ENCODE assay signal across 9 mouse cellular contexts in the genomic region with DNA sequence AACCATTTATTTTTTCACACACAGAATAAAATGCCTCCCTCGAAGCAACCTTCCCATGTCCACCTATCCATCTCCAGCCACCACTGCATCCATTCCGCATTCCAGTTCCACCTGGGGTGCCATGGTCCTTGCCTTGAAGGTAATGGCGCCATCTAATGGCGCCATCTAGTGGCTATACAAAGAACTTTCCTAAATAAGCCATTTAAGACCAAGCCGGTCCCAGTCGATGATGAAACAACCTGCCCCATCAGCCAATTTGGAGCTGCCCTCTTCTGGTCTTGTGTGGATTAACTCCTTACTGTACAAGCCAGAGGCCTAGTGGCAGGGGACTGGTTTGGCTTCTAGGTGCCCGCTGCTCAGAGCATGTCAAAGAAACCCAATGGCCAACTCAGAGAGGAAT. TPM values are rescaled to one million over a fixed set of nuclear protein-coding genes. Genes with fewer than 3 reads are reported as not detected.
A peak's percentile ranks its signal among the peaks of the same experiment; 100 is the strongest.
DNase-seq lines count a peak whose midpoint lies in the region; ATAC-seq and TF ChIP-seq lines count a peak whose summit lies in the region.
"Had no signal": no experiment of that assay in that cellular context is flagged by ENCODE, and none has a peak within 500 bp of the region (broad histone marks: within the 10 kb centered on the region; RNA-seq: fewer than 3 reads in every experiment).

No protein-coding gene starts in this region.

- intact Hi-C loops in left cerebral cortex, postnatal 4 days (cut with DNase I) = no loop called here
- intact Hi-C loops in gastrocnemius, postnatal 14 days (cut with DNase I; ENCODE audit: low total_unique reads) = no loop called here

- peak; percentile 12 for DNase-seq in left cerebral cortex, postnatal 4 days
- DNase-seq in left cerebral cortex, adult 18-20 months (ENCODE audit: low spot score in 2 of 2) = no peak
- peak; percentile 85 for DNase-seq in R1 (ENCODE audit: low read depth, low spot score)
- peak; percentile 11 for DNase-seq in embryo, embryonic 11.5 days (ENCODE audit: low read depth, low spot score)
- DNase-seq in midbrain, postnatal 0 days (ENCODE audit: low spot score) = peak; percentile 23
- DNase-seq in heart, adult 18-20 months = no peak
- DNase-seq in gastrocnemius, postnatal 14 days = no peak

- H3K9ac ChIP-seq in midbrain, postnatal 0 days (replicated peaks; ENCODE audit: low read length, poor library complexity, severe bottlenecking) = no peak overlapping the region

- no peak for ATAC-seq in midbrain, postnatal 0 days (ENCODE audit: low FRiP score)

- no peaks in the 10 kb centered on the region for H3K36me3 ChIP-seq in midbrain, postnatal 0 days (ENCODE audit: insufficient read depth, low read length)

- no peak overlapping the region for H3K4me3 ChIP-seq in midbrain, postnatal 0 days (ENCODE audit: low read depth, low read length)
- H3K4me3 ChIP-seq: erythroblast, embryonic 14.5 days had no signal

- no peaks in the 10 kb centered on the region for H3K4me1 ChIP-seq in midbrain, postnatal 0 days (ENCODE audit: insufficient read depth, low read length)

- H3K27ac ChIP-seq in midbrain, postnatal 0 days (ENCODE audit: low read depth, low read length) = no peak overlapping the region

- WGBS in midbrain, postnatal 0 days = 22% methylated on average over 7 of the region's 7 CpGs

- H3K9me3 ChIP-seq in midbrain, postnatal 0 days (ENCODE audit: low read length) = no peaks in the 10 kb centered on the region

- peak; percentile 53 for TF ChIP-seq CTCF in midbrain, postnatal 0 days (IDR thresholded peaks at IDR 0.05)

- H3K4me2 ChIP-seq in midbrain, postnatal 0 days (ENCODE audit: low read depth, low read length, poor library complexity, severe bottlenecking) = no peak overlapping the region

- no peaks in the 10 kb centered on the region for H3K27me3 ChIP-seq in midbrain, postnatal 0 days (ENCODE audit: insufficient read depth, low read length)

RNA-seq across cellular contexts. Expression of a gene that starts 28.7 kb away (rescaled TPM):
- total RNA-seq in left cerebral cortex, postnatal 4 days (2021) = 100 to 1,000 TPM in 1 of 2 experiments, 10 to 100 TPM in 1; 95.9 to 111 TPM
- 10 to 100 TPM; 44.3 to 51.6 TPM for total RNA-seq in left cerebral cortex, adult 18-20 months (2021)
- 84.4 and 88.7 TPM in 2 replicates for total RNA-seq in midbrain, postnatal 0 days (2014; rRNA removed)
- polyA plus RNA-seq in midbrain, postnatal 0 days (2015; fragmentation: Nextera tagmentation; extraction: Ambion mirVana) = 88.1 and 90.8 TPM in 2 replicates
- total RNA-seq in heart, adult 18-20 months (2021) = not detected
- total RNA-seq in gastrocnemius, postnatal 14 days (2021) = not detected
- total RNA-seq: neutrophil, adult 5-6 weeks had no signal
- polyA plus RNA-seq: erythroblast, embryonic 14.5 days had no signal

Comparison
In these comparisons a context has a peak if more than half of its experiments do, and no peak if none do; other contexts are left out.
1. DNase-seq: peak in left cerebral cortex, postnatal 4 days (single experiment), R1 (single experiment), embryo, embryonic 11.5 days (single experiment) and midbrain, postnatal 0 days (single experiment); none in left cerebral cortex, adult 18-20 months (0 of 2), heart, adult 18-20 months (0 of 2) and gastrocnemius, postnatal 14 days (single experiment).
2. RNA of a gene that starts 28.7 kb away (total RNA-seq): 95.9 to 111 TPM in left cerebral cortex, postnatal 4 days, 84.4 to 88.7 TPM in midbrain, postnatal 0 days and 44.3 to 51.6 TPM in left cerebral cortex, adult 18-20 months; not detected in heart, adult 18-20 months and not detected in gastrocnemius, postnatal 14 days; every median in the first group is over 10 times any median in the second.